In genomic region chr1:73744555-73745234, GRCm38 (mm10) we compare ENCODE assay signal across 11 mouse cellular contexts.
DNase-seq lines count a peak whose midpoint lies in the region; ATAC-seq lines count a peak whose summit lies in the region.
"Had no signal": no experiment of that assay in that cellular context is flagged by ENCODE, and none has a peak within 500 bp of the region (broad histone marks: within the 10 kb centered on the region; RNA-seq: fewer than 3 reads in every experiment).

No protein-coding gene starts in this region.

- no peak overlapping the region for H3K9ac ChIP-seq in embryonic facial prominence, embryonic 11.5 days (replicated peaks; ENCODE audit: low read length)
- no peak overlapping the region for H3K9ac ChIP-seq in hindbrain, embryonic 13.5 days
- H3K9ac ChIP-seq in midbrain, embryonic 14.5 days (replicated peaks; ENCODE audit: low read length): no peak overlapping the region

- no peak overlapping the region for H3K4me2 ChIP-seq in embryonic facial prominence, embryonic 11.5 days (ENCODE audit: low read depth, low read length)
- H3K4me2 ChIP-seq in hindbrain, embryonic 13.5 days: no peak overlapping the region
- no peak overlapping the region for H3K4me2 ChIP-seq in midbrain, embryonic 14.5 days (ENCODE audit: low read length)
- H3K4me2 ChIP-seq: heart, embryonic 11.5 days had no signal

- peaks cover 2% of the 10 kb centered on the region for H3K4me1 ChIP-seq in embryonic facial prominence, embryonic 11.5 days (ENCODE audit: control insufficient read depth, insufficient read depth, low read length)
- peaks cover 13% of the 10 kb centered on the region for H3K4me1 ChIP-seq in hindbrain, embryonic 13.5 days (replicated peaks)
- peaks cover 11% of the 10 kb centered on the region; the same call in 1 of the 2 replicates for H3K4me1 ChIP-seq in midbrain, embryonic 14.5 days (ENCODE audit: control insufficient read depth, insufficient read depth, low read length)

- H3K36me3 ChIP-seq in embryonic facial prominence, embryonic 11.5 days (replicated peaks; ENCODE audit: control insufficient read depth, insufficient read depth, low read depth, low read length): no peaks in the 10 kb centered on the region
- no peaks in the 10 kb centered on the region for H3K36me3 ChIP-seq in hindbrain, embryonic 13.5 days
- no peaks in the 10 kb centered on the region for H3K36me3 ChIP-seq in midbrain, embryonic 14.5 days (ENCODE audit: control insufficient read depth, insufficient read depth, low read length)

- peak; percentile 69 for ATAC-seq in embryonic facial prominence, embryonic 11.5 days (replicated peaks; ENCODE audit: insufficient number of reproducible peaks, low FRiP score, low TSS enrichment, low read depth)
- ATAC-seq in hindbrain, embryonic 13.5 days (ENCODE audit: low FRiP score): no peak
- ATAC-seq in midbrain, embryonic 14.5 days (ENCODE audit: low FRiP score, low TSS enrichment): peak; percentile 56

- H3K27me3 ChIP-seq in embryonic facial prominence, embryonic 11.5 days (ENCODE audit: control insufficient read depth, insufficient read depth, low read length): no peaks in the 10 kb centered on the region
- H3K27me3 ChIP-seq in hindbrain, embryonic 13.5 days: no peaks in the 10 kb centered on the region
- H3K27me3 ChIP-seq in midbrain, embryonic 14.5 days (ENCODE audit: control insufficient read depth, insufficient read depth, low read length): no peaks in the 10 kb centered on the region

- no peak overlapping the region for H3K4me3 ChIP-seq in embryonic facial prominence, embryonic 11.5 days (ENCODE audit: low read depth, low read length)
- H3K4me3 ChIP-seq in hindbrain, embryonic 13.5 days: no peak overlapping the region
- H3K4me3 ChIP-seq in midbrain, embryonic 14.5 days (replicated peaks; ENCODE audit: low read depth, low read length): no peak overlapping the region

- H3K27ac ChIP-seq in embryonic facial prominence, embryonic 11.5 days (replicated peaks; ENCODE audit: low read depth, low read length): peak overlapping the region; percentile 47
- peak overlapping the region; percentile 69; the same call in 1 of the 2 replicates for H3K27ac ChIP-seq in hindbrain, embryonic 13.5 days
- 0 out of 2 replicates have a peak overlapping the region, but pooled peaks have one; percentile 3 for H3K27ac ChIP-seq in midbrain, embryonic 14.5 days (replicated peaks; ENCODE audit: low read depth, low read length)

- H3K9me3 ChIP-seq in embryonic facial prominence, embryonic 11.5 days (replicated peaks; ENCODE audit: control insufficient read depth, low read length): no peaks in the 10 kb centered on the region
- no peaks in the 10 kb centered on the region for H3K9me3 ChIP-seq in hindbrain, embryonic 13.5 days
- H3K9me3 ChIP-seq in midbrain, embryonic 14.5 days (ENCODE audit: control insufficient read depth, low read length): peaks cover 3% of the 10 kb centered on the region; the same call in 1 of the 2 replicates

- WGBS in embryonic facial prominence, embryonic 11.5 days: 33% methylated on average over 4 of the region's 4 CpGs
- WGBS in hindbrain, embryonic 13.5 days: 64% methylated on average over 4 of the region's 4 CpGs
- 28% methylated on average over 4 of the region's 4 CpGs for WGBS in midbrain, embryonic 14.5 days

- peak; percentile 76 for DNase-seq in heart, adult 11 months
- no peak for DNase-seq in heart, adult 9 months (ENCODE audit: low spot score in 2 of 2)
- DNase-seq in embryonic facial prominence, embryonic 11.5 days (ENCODE audit: low spot score): peak; percentile 42
- peak; percentile 39 for DNase-seq in midbrain, embryonic 14.5 days
- DNase-seq in layer of hippocampus, adult 8-10 months (ENCODE audit: low spot score in 2 of 2): no peak
- DNase-seq in natural killer cell, adult 2 months (ENCODE audit: low spot score in 2 of 2): no peak
- DNase-seq in yolk sac, embryonic 10.5 days (ENCODE audit: low spot score): no peak
- DNase-seq: adrenal gland, adult 8-10 months; cerebellum, adult 18-20 months had no signal

Comparison
In these comparisons a context has a peak if more than half of its experiments do, and no peak if none do; other contexts are left out.
1. DNase-seq: peak in heart, adult 11 months (single experiment), embryonic facial prominence, embryonic 11.5 days (single experiment) and midbrain, embryonic 14.5 days (single experiment); none in heart, adult 9 months (0 of 2), layer of hippocampus, adult 8-10 months (0 of 2), natural killer cell, adult 2 months (0 of 2) and yolk sac, embryonic 10.5 days (single experiment).
2. H3K27ac ChIP-seq: peak in every context shown above with its lines; median percentile 69 in hindbrain, embryonic 13.5 days; 47 in embryonic facial prominence, embryonic 11.5 days; 3 in midbrain, embryonic 14.5 days.